Mouse (Mus musculus): ENCODE data around the gene Foxq1.

GRCm38 (mm10) chr13:31524976-31525375, 31.0 kb upstream of the Foxq1 start:
- no peak for TF ChIP-seq CTCF (IDR thresholded peaks at IDR 0.05; ENCODE audit: low read depth)
- TF ChIP-seq EP300 (IDR thresholded peaks at IDR 0.05; ENCODE audit: low read depth), result no peak
